Mouse (Mus musculus) spleen, adult 2 months (tissue): Measurements from ENCODE around the gene Gm28038.

Experiments
- CTCF ChIP-seq: fragments of 200-500 bp; IDR thresholded peaks from 2 replicates; pipeline ENCODE4 v1.5.1; 2011; ENCODE audit warnings: mild to moderate bottlenecking, inconsistent platforms; ENCODE audit not compliant: insufficient read depth, insufficient read length, insufficient replicate concordance; ENCODE audit errors: extremely low read depth
- POLR2A ChIP-seq: fragments of 200-500 bp; IDR thresholded peaks from 2 replicates; pipeline ENCODE4 v1.6.1; 2011; ENCODE audit warnings: low read depth, low read length, inconsistent platforms

- TF ChIP-seq CTCF (no peak), POLR2A (no peak)
Observed at GRCm38 (mm10) chr2:30281651-30282050, 808 bp downstream of the Gm28038 start.
